Mouse (Mus musculus) bone marrow, adult 2 months (tissue): ENCODE results near the gene Ppef2. TPM values are rescaled to one million over a fixed set of nuclear protein-coding genes. Genes with fewer than 3 reads are reported as not detected.

Source experiments
- H3K27ac ChIP-seq: fragments of 200-500 bp; 2 replicates; pipeline ENCODE4 v1.5.1; 2012; ENCODE audit warnings: low read depth, mild to moderate bottlenecking, control low read depth, inconsistent platforms, low read length; ENCODE audit not compliant: control insufficient read depth, poor library complexity, insufficient read depth
- H3K4me1 ChIP-seq: fragments of 200-500 bp; 2 replicates; pipeline ENCODE4 v1.6.1; 2011; ENCODE audit warnings: low read length; ENCODE audit not compliant: control insufficient read depth, insufficient read depth
- H3K4me3 ChIP-seq: fragments of 200-500 bp; replicated peaks from 2 replicates; pipeline ENCODE3; 2011; ENCODE audit warnings: mild to moderate bottlenecking, low read depth, low read length, control low read depth; ENCODE audit not compliant: control insufficient read depth
- CTCF ChIP-seq: fragments of 200-500 bp; IDR thresholded peaks from 2 replicates; pipeline ENCODE4 v1.5.1; 2011; ENCODE audit warnings: low read length, control low read depth; ENCODE audit not compliant: control insufficient read depth, insufficient read depth
- POLR2A ChIP-seq: fragments of 200-500 bp; IDR thresholded peaks from 2 replicates; pipeline ENCODE4 v1.6.1; 2011; ENCODE audit warnings: low read depth, mild to moderate bottlenecking, control low read depth, low read length, borderline replicate concordance; ENCODE audit not compliant: control insufficient read depth
- WGBS: fragments of 180-500 bp; shearing (Covaris S2); methylation state at CpG from one replicate; pipeline ENCODE4 v1.1.7; 2018; 5-methylcytosine and 5-hydroxymethylcytosine counted together
- polyA plus RNA-seq: library from polyadenylated mRNA; stranded (reverse); fragments of >200 nt; gene quantifications from 2 replicates; pipeline ENCODE4 v1.2.4, GENCODE M21; 2011; ENCODE audit warnings: low replicate concordance; ENCODE audit not compliant: missing spikeins, insufficient read depth, insufficient read length

The Ppef2 gene
- polyA plus RNA-seq, 1 experiment = not detected

GRCm38 (mm10) chr5:92183071-92183830 is 72.8 kb downstream of the Ppef2 start:
- WGBS = 78% methylated on average over 8 of the region's 8 CpGs
- H3K27ac ChIP-seq = no peak overlapping the region
- H3K4me3 ChIP-seq = no peak overlapping the region
- TF ChIP-seq POLR2A (no peak), CTCF (no peak)
- no peaks in the 10 kb centered on the region for H3K4me1 ChIP-seq

Other genes starting within 250 kb of the Ppef2 start
- gene Cdkl2, start 212.4 kb downstream of the Ppef2 start, polyA plus RNA-seq = 0.25 and 1.00 TPM in 2 replicates
- gene G3bp2, start 172.6 kb downstream of the Ppef2 start, polyA plus RNA-seq = 22.7 and 46.8 TPM in 2 replicates
- gene Uso1, start 118.3 kb downstream of the Ppef2 start, polyA plus RNA-seq = 16.3 and 23.1 TPM in 2 replicates
- not detected in 2 replicates for gene U90926, start 40.9 kb downstream of the Ppef2 start, polyA plus RNA-seq
- 5.6 and 6.6 TPM in 2 replicates for gene Naaa, start 21.9 kb upstream of the Ppef2 start, polyA plus RNA-seq
- 8.9 and 14.1 TPM in 2 replicates for gene Sdad1, start 54.2 kb upstream of the Ppef2 start, polyA plus RNA-seq
- gene Cxcl9, start 71.8 kb upstream of the Ppef2 start, polyA plus RNA-seq = 1.3 and 1.7 TPM in 2 replicates
- 2.4 TPM in 1 of 2 replicates, not detected in the other for gene Art3, start 75.5 kb upstream of the Ppef2 start, polyA plus RNA-seq
- gene Cxcl10, start 92.6 kb upstream of the Ppef2 start, polyA plus RNA-seq = 1.2 and 4.0 TPM in 2 replicates
- gene Nup54, start 178.9 kb upstream of the Ppef2 start, polyA plus RNA-seq = 7.8 and 19.4 TPM in 2 replicates